In the genomic region with DNA sequence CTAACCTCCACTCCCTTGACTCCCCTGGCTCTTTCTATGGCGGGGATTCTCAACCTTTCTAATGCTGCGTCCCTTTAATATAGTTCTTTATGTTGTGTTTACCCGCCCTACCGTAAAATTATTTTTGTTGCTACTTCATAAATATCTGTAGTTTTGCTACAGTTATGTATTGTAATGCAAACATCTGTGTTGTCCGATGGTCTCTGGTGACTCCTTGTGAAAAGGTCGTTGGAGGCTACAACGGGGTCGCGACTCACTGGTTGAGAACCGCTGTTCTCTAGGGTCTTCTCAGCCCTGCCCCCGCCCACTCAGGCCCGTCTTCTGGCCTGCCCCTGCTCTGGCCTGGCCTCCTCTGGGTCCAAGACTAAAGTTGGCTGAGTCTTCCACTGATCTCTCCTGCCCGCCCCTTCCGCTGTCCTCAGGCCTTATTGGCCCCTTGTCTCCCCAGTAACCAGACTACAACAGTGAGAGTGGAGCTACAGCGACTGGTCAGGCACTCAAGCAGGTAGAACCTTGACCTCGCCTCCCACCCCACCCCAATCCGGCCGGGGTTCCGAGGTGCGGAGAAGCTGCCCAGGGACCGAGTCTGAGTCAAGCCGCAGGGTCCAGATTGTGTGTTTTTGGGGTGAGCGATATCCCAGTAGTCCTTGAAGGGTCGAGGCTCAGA, we compare ENCODE assay signal across 8 mouse cellular contexts. TPM values are rescaled to one million over a fixed set of nuclear protein-coding genes. Genes with fewer than 3 reads are reported as not detected.
DNase-seq lines count a peak whose midpoint lies in the region; ATAC-seq and TF ChIP-seq lines count a peak whose summit lies in the region.

Ccdc114 (plus strand) TSS at position 311 of the 667 bp plus-strand sequence.

- ATAC-seq in intestine, postnatal 0 days, result peak; percentile 72
- peak; percentile 65 for ATAC-seq in liver, embryonic 14.5 days (ENCODE audit: insufficient read depth)

- H3K27me3 ChIP-seq in intestine, postnatal 0 days (replicated peaks; ENCODE audit: control insufficient read depth, insufficient read depth, low read length), result no peaks in the 10 kb centered on the region
- no peaks in the 10 kb centered on the region for H3K27me3 ChIP-seq in liver, embryonic 14.5 days (ENCODE audit: control insufficient read depth, insufficient read depth, low read length)
- no peaks in the 10 kb centered on the region for H3K27me3 ChIP-seq in myocyte (ENCODE audit: control insufficient read depth, insufficient read depth, insufficient read length)

- H3K4me3 ChIP-seq in intestine, postnatal 0 days (ENCODE audit: low read depth, low read length), result peak within 1 kb of the TSS; percentile 43
- peak within 1 kb of the TSS; percentile 56 to 64 for H3K4me3 ChIP-seq in liver, embryonic 14.5 days (ENCODE audit: insufficient read depth in 1 of 2, low read depth in 2 of 2, low read length in 2 of 2)
- peak within 1 kb of the TSS; percentile 19 for H3K4me3 ChIP-seq in myocyte

- 5% methylated on average over 24 of the region's 24 CpGs for WGBS in intestine, postnatal 0 days
- 2% methylated on average over 24 of the region's 24 CpGs for WGBS in liver, embryonic 14.5 days (ENCODE audit: insufficient replicate concordance)

- H3K36me3 ChIP-seq in intestine, postnatal 0 days (ENCODE audit: control insufficient read depth, insufficient read depth), result no peaks in the 10 kb centered on the region
- no peaks in the 10 kb centered on the region for H3K36me3 ChIP-seq in liver, embryonic 14.5 days (replicated peaks; ENCODE audit: control insufficient read depth, insufficient read depth, low read depth)
- H3K36me3 ChIP-seq in myocyte (ENCODE audit: control insufficient read depth, insufficient read depth), result peaks cover 13% of the 10 kb centered on the region

- H3K4me2 ChIP-seq in intestine, postnatal 0 days (replicated peaks; ENCODE audit: low read depth), result peak within 1 kb of the TSS; percentile 65
- peak within 1 kb of the TSS; percentile 84 for H3K4me2 ChIP-seq in liver, embryonic 14.5 days (ENCODE audit: low read depth)
- peak within 1 kb of the TSS; percentile 99 for H3K4me2 ChIP-seq in myocyte (ENCODE audit: low read depth)

- no peak for TF ChIP-seq CTCF in intestine, postnatal 0 days (IDR thresholded peaks at IDR 0.05; ENCODE audit: low read depth)
- no peak for TF ChIP-seq CTCF in liver, embryonic 14.5 days (IDR thresholded peaks at IDR 0.05; ENCODE audit: low read depth)

- peaks cover 8% of the 10 kb centered on the region; the same call in 1 of the 2 replicates for H3K4me1 ChIP-seq in intestine, postnatal 0 days (replicated peaks; ENCODE audit: control insufficient read depth, insufficient read depth, low read length)
- H3K4me1 ChIP-seq in liver, embryonic 14.5 days (replicated peaks; ENCODE audit: control insufficient read depth in 2 of 2, insufficient read depth in 2 of 2, low read length in 1 of 2), result peaks cover 22 to 39% of the 10 kb centered on the region in 2 experiments

- H3K9ac ChIP-seq in intestine, postnatal 0 days (ENCODE audit: low read depth, low read length), result peak within 1 kb of the TSS; percentile 49; the same call in 1 of the 2 replicates
- H3K9ac ChIP-seq in liver, embryonic 14.5 days (replicated peaks), result peak within 1 kb of the TSS; percentile 66

- peaks cover 15% of the 10 kb centered on the region for H3K79me2 ChIP-seq in myocyte (ENCODE audit: control insufficient read depth, insufficient read depth)

- H3K27ac ChIP-seq in intestine, postnatal 0 days (ENCODE audit: low read depth, low read length), result peak within 1 kb of the TSS; percentile 85
- H3K27ac ChIP-seq in liver, embryonic 14.5 days, result peak within 1 kb of the TSS; percentile 76

- no peak within 1 kb of the TSS for H3ac ChIP-seq in myocyte (ENCODE audit: control insufficient read depth, insufficient read length)

- H3K9me3 ChIP-seq in intestine, postnatal 0 days (ENCODE audit: control insufficient read depth), result no peaks in the 10 kb centered on the region
- no peaks in the 10 kb centered on the region for H3K9me3 ChIP-seq in liver, embryonic 14.5 days (ENCODE audit: control insufficient read depth, low read length)

- no peak for TF ChIP-seq EP300 in liver, embryonic 14.5 days (IDR thresholded peaks at IDR 0.05; ENCODE audit: low read depth)

- no peak for TF ChIP-seq POLR2A in myocyte (IDR thresholded peaks at IDR 0.05; ENCODE audit: insufficient read length, low read depth)

- peak; percentile 66 to 68 for DNase-seq in right cerebral cortex, postnatal 10 days (ENCODE audit: low spot score in 2 of 2)
- no peak for DNase-seq in right cerebral cortex, postnatal 25 days
- DNase-seq in embryo, embryonic 10.5 days (ENCODE audit: low spot score), result peak; percentile 76
- peak; percentile 100 for DNase-seq in heart, adult 11 months
- DNase-seq in liver, embryonic 14.5 days (ENCODE audit: low read depth in 3 of 3, low spot score in 3 of 3), result peak in 2 of 3 experiments; percentile 47 to 60
- DNase-seq in testis, postnatal 10 days (ENCODE audit: low spot score), result peak; percentile 87

TF ChIP-seq in myocyte, 11 proteins besides CTCF, POLR2A, EP300 and RAD21:
- TF ChIP-seq TCF3 (IDR thresholded peaks at IDR 0.05; ENCODE audit: insufficient read length, low read depth) (no peak), SRF (IDR thresholded peaks at IDR 0.05; ENCODE audit: control insufficient read depth, insufficient read length, low read depth) (no peak), TCF12 (IDR thresholded peaks at IDR 0.05; ENCODE audit: insufficient read depth, poor library complexity, severe bottlenecking) (no peak), REST (IDR thresholded peaks at IDR 0.05; ENCODE audit: insufficient read depth, insufficient read length) (no peak), E2F4 (IDR thresholded peaks at IDR 0.05; ENCODE audit: insufficient read depth) (no peak), MYOD1 (IDR thresholded peaks at IDR 0.05; ENCODE audit: control insufficient read depth in 1 of 3, insufficient read length in 2 of 3, low read depth in 2 of 3) (no peak), MAX (IDR thresholded peaks at IDR 0.05; ENCODE audit: low read depth) (no peak), MYOG (IDR thresholded peaks at IDR 0.05; ENCODE audit: control insufficient read depth in 1 of 3, insufficient read depth in 1 of 3, insufficient read length in 2 of 3, low read depth in 2 of 3) (no peak)

RNA-seq across cellular contexts. Expression of gene Ccdc114, which starts in this region (rescaled TPM):
- 2.9 and 3.3 TPM in 2 replicates for polyA plus RNA-seq in intestine, postnatal 0 days (2015; fragmentation: Nextera tagmentation; extraction: Ambion mirVana)
- polyA plus RNA-seq in liver, embryonic 14.5 days (2012; rRNA removed), result 0.96 and 1.0 TPM in 2 replicates
- polyA plus RNA-seq in liver, embryonic 14.5 days (2014; fragmentation: Nextera tagmentation; extraction: Ambion mirVana), result 0.82 and 1.2 TPM in 2 replicates
- 1.0 TPM for polyA plus RNA-seq in myocyte (2012; fragmentation: generic; extraction: Trizol)
